Mouse (Mus musculus) lung, adult 2 months (tissue): ENCODE data around the gene Ptbp1.

Source experiments
- CTCF ChIP-seq: fragments of 200-500 bp; IDR thresholded peaks from 2 replicates; pipeline ENCODE4 v1.5.1; 2011; ENCODE audit warnings: mild to moderate bottlenecking, low read length, control low read depth; ENCODE audit not compliant: insufficient read depth
- POLR2A ChIP-seq: fragments of 200-500 bp; IDR thresholded peaks from 2 replicates; pipeline ENCODE4 v1.6.1; 2011; ENCODE audit warnings: low read depth, mild to moderate bottlenecking, control low read depth, low read length, borderline replicate concordance; ENCODE audit errors: extremely low read depth

- TF ChIP-seq CTCF (no peak), POLR2A (no peak)
These were observed 46.4 kb upstream of the Ptbp1 start for GRCm38 (mm10) chr10:79807826-79808225.
